Mouse (Mus musculus): ENCODE measurements at regions not wholly inside any gene's neighbourhood (a gene's known extent, or its start where the extent isn't known, plus 50 kb on each side); places are given as distances from the start of the nearest gene placed in this dataset.

DNA sequence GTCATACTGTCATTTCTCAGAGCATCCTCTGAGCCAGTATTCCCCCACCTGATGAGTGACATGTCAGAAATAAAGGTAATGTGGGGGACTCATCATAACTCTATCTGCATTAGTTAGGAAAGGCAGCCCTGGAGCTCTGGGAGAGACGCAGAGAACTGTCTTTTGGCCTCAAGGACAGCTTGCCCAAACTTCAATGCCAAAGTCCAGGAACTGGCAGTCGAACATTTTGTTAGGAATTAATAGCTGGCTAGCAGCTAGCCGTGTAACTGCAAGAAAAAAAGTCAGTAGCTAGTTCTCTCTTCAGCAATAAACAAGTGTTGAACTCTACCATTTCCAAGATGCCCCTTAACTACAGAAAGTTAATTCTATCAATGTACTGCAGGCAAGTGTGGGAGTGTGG lies 65.9 kb upstream of the Barx2 start:
- TF ChIP-seq FLI1 (IDR thresholded peaks at IDR 0.05; ENCODE audit: low read length) (no peak), GATA1 (IDR thresholded peaks at IDR 0.05; ENCODE audit: borderline replicate concordance, low read length) (no peak)
